Mouse (Mus musculus) embryonic fibroblast, embryonic 13.5 days (primary cell): ENCODE data around the gene Yrdc.

Source experiments
- CTCF ChIP-seq: IDR thresholded peaks from 2 replicates; pipeline ENCODE4 v1.5.1; 2011; ENCODE audit warnings: mild to moderate bottlenecking, control low read depth, low read length, moderate library complexity, borderline replicate concordance; ENCODE audit not compliant: insufficient read depth
- POLR2A ChIP-seq: IDR thresholded peaks from 2 replicates; pipeline ENCODE4 v1.6.1; 2011; ENCODE audit warnings: low read depth, mild to moderate bottlenecking, control low read depth, low read length, moderate library complexity

DNA sequence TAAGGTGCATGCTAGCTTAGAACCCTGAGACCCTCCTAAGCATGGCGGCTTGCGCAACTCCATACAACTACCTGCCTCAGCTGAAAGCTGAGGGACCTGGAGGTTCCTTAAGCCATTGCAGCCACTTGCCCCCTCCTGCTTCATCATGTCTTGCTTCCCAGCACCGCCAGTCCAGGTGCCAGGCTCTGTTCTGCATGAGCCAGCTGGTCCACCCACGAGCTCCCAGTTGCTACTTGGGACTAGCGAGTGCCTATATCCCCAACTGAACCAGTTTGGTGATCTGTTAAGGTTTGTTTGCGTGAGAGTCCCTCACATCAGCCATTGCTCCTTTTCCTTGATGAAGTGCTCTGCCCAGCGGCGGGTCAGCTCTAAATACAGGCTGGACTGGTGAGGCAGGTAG is 5.8 kb downstream of the Yrdc start:
- TF ChIP-seq CTCF (no peak), POLR2A (no peak)
